Mouse (Mus musculus) heart, postnatal 0 days (tissue): ENCODE data around the gene Zfp385b.

Experiments
- CTCF ChIP-seq: IDR thresholded peaks from 2 replicates; pipeline ENCODE4 v1.5.1; 2016; ENCODE audit warnings: antibody characterized with exemption, control low read depth, low read depth
- EP300 ChIP-seq: IDR thresholded peaks from 2 replicates; pipeline ENCODE4 v1.6.1; 2016; ENCODE audit warnings: antibody characterized with exemption, low read depth

GRCm38 (mm10) chr2:77515011-77515410, 304.4 kb downstream of the Zfp385b start:
- TF ChIP-seq CTCF: no peak
- no peak for TF ChIP-seq EP300
